In the genomic region with DNA sequence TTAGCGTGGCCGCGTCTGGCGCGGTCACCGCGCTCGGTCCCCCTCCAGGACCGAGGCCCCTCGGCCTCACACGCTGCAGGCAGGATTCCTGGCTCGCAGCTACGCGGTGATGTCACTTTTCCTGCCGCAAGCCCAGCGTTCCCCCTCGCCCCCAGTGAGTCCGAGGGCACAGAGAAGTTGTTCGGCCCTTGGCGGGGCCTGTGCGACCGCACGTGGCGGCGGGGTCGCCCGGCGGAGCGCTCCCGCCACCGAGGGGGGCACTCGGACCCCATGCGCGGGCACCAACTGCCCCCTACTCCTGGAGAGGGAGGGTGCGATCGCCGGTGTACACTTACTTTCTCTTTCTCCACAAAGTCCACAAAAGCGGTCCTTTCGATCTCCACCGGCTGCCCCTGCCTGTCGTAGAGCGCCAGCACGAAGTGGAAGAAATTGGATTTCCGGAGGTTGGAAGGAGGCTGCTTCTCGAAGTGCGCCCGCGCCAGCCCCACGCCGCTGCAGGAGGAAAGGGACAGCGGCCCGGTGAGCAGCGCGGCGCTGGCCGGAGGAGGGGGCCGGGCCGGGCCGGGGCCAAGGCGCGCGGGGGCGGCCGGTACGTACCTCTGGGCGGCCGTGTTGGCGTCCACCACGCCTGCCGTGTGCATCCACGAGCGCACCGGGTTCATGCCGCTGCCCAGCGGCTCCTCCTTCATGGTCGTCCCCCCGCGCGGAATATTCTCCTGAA, we compare ENCODE assay signal across 8 mouse cellular contexts. TPM values are rescaled to one million over a fixed set of nuclear protein-coding genes. Genes with fewer than 3 reads are reported as not detected.
DNase-seq lines count a peak whose midpoint lies in the region; ATAC-seq lines count a peak whose summit lies in the region.

No protein-coding gene starts in this region.

- H3K4me3 ChIP-seq in lung, embryonic 15.5 days: peak overlapping the region; percentile 56
- peak overlapping the region; percentile 78 for H3K4me3 ChIP-seq in heart, embryonic 16.5 days (ENCODE audit: low read length)
- H3K4me3 ChIP-seq in liver, embryonic 13.5 days (replicated peaks): peak overlapping the region; percentile 54
- peak overlapping the region; percentile 61 for H3K4me3 ChIP-seq in stomach, embryonic 16.5 days (replicated peaks; ENCODE audit: low read length)

- peaks cover 40% of the 10 kb centered on the region for H3K4me1 ChIP-seq in lung, embryonic 15.5 days
- H3K4me1 ChIP-seq in heart, embryonic 16.5 days (ENCODE audit: control insufficient read depth, insufficient read depth, low read length): peaks cover 27% of the 10 kb centered on the region
- H3K4me1 ChIP-seq in liver, embryonic 13.5 days (replicated peaks): peaks cover 13% of the 10 kb centered on the region
- H3K4me1 ChIP-seq in stomach, embryonic 16.5 days (ENCODE audit: control insufficient read depth, insufficient read depth, low read length): peaks cover 27% of the 10 kb centered on the region

- no peak for DNase-seq in lung, postnatal 25 days (ENCODE audit: low spot score)
- DNase-seq in embryo, embryonic 10 days (ENCODE audit: low spot score): peak; percentile 52
- DNase-seq in liver, embryonic 13.5 days: no peak
- no peak for DNase-seq in T-cell, adult 2 months (ENCODE audit: low spot score)

- peak overlapping the region; percentile 98 for H3K4me2 ChIP-seq in lung, embryonic 15.5 days
- H3K4me2 ChIP-seq in heart, embryonic 16.5 days (ENCODE audit: low read depth, low read length): peak overlapping the region; percentile 95
- H3K4me2 ChIP-seq in liver, embryonic 13.5 days: peak overlapping the region; percentile 72
- H3K4me2 ChIP-seq in stomach, embryonic 16.5 days (ENCODE audit: low read depth, low read length): peak overlapping the region; percentile 95

- WGBS in lung, embryonic 15.5 days: under 1% methylated on average over 71 of the region's 79 CpGs
- under 1% methylated on average over 74 of the region's 79 CpGs for WGBS in heart, embryonic 16.5 days
- under 1% methylated on average over 79 of the region's 79 CpGs for WGBS in liver, embryonic 13.5 days (ENCODE audit: insufficient replicate concordance)
- under 1% methylated on average over 66 of the region's 79 CpGs for WGBS in stomach, embryonic 16.5 days

- peaks cover 99% of the 10 kb centered on the region for H3K27me3 ChIP-seq in lung, embryonic 15.5 days
- peaks cover 69% of the 10 kb centered on the region for H3K27me3 ChIP-seq in heart, embryonic 16.5 days (ENCODE audit: control insufficient read depth, insufficient read depth, low read length)
- H3K27me3 ChIP-seq in liver, embryonic 13.5 days: peaks cover 100% of the 10 kb centered on the region
- peaks cover 86% of the 10 kb centered on the region for H3K27me3 ChIP-seq in stomach, embryonic 16.5 days (ENCODE audit: control insufficient read depth, insufficient read depth, low read length)

- ATAC-seq in lung, embryonic 15.5 days (ENCODE audit: borderline replicate concordance, extremely low read depth, low FRiP score, low TSS enrichment): no peak; the same call in 1 of the 2 replicates
- ATAC-seq in heart, embryonic 16.5 days (replicated peaks; ENCODE audit: extremely low read depth, insufficient read depth, low FRiP score): no peak
- no peak for ATAC-seq in liver, embryonic 13.5 days (ENCODE audit: low read depth)
- ATAC-seq in stomach, embryonic 16.5 days (ENCODE audit: insufficient read depth, low FRiP score): no peak
- ATAC-seq in megakaryocyte progenitor cell, adult 5-6 weeks (replicated peaks; ENCODE audit: poor library complexity): no peak

- H3K27ac ChIP-seq in lung, embryonic 15.5 days: no peak overlapping the region
- peak overlapping the region; percentile 59 for H3K27ac ChIP-seq in heart, embryonic 16.5 days (ENCODE audit: low read length)
- H3K27ac ChIP-seq in liver, embryonic 13.5 days: no peak overlapping the region
- H3K27ac ChIP-seq in stomach, embryonic 16.5 days (ENCODE audit: low read length): no peak overlapping the region; the same call in 1 of the 2 replicates

- peak overlapping the region; percentile 37 for H3K9ac ChIP-seq in lung, embryonic 15.5 days
- peak overlapping the region; percentile 77 for H3K9ac ChIP-seq in heart, embryonic 16.5 days (ENCODE audit: low read length)
- no peak overlapping the region; the same call in 1 of the 2 replicates for H3K9ac ChIP-seq in liver, embryonic 13.5 days
- H3K9ac ChIP-seq in stomach, embryonic 16.5 days (ENCODE audit: low read length): peak overlapping the region; percentile 73

- no peaks in the 10 kb centered on the region for H3K36me3 ChIP-seq in lung, embryonic 15.5 days
- H3K36me3 ChIP-seq in heart, embryonic 16.5 days (ENCODE audit: control insufficient read depth, insufficient read depth): no peaks in the 10 kb centered on the region
- H3K36me3 ChIP-seq in liver, embryonic 13.5 days: no peaks in the 10 kb centered on the region
- H3K36me3 ChIP-seq in stomach, embryonic 16.5 days (ENCODE audit: control insufficient read depth, insufficient read depth, low read length): no peaks in the 10 kb centered on the region

- H3K9me3 ChIP-seq in lung, embryonic 15.5 days: no peaks in the 10 kb centered on the region
- H3K9me3 ChIP-seq in heart, embryonic 16.5 days (replicated peaks; ENCODE audit: control insufficient read depth, low read length): no peaks in the 10 kb centered on the region
- H3K9me3 ChIP-seq in liver, embryonic 13.5 days (replicated peaks): no peaks in the 10 kb centered on the region
- H3K9me3 ChIP-seq in stomach, embryonic 16.5 days (replicated peaks; ENCODE audit: control insufficient read depth, low read length): no peaks in the 10 kb centered on the region

RNA-seq across cellular contexts. Expression of a gene that starts 0.9 kb away (rescaled TPM):
- polyA plus RNA-seq in lung, embryonic 15.5 days (2015; fragmentation: Nextera tagmentation; extraction: Ambion mirVana): 0.12 and 0.28 TPM in 2 replicates
- polyA plus RNA-seq in heart, embryonic 16.5 days (2015; fragmentation: Nextera tagmentation; extraction: Ambion mirVana): 0.56 and 1.1 TPM in 2 replicates
- polyA plus RNA-seq in liver, embryonic 13.5 days (2015; fragmentation: Nextera tagmentation; extraction: Ambion mirVana): 0.02 TPM in 2 replicates
- polyA plus RNA-seq in stomach, embryonic 16.5 days (2015; fragmentation: Nextera tagmentation; extraction: Ambion mirVana): 0.79 and 0.84 TPM in 2 replicates
- 0.07 TPM in 1 of 2 replicates, not detected in the other for total RNA-seq in megakaryocyte progenitor cell, adult 5-6 weeks (2015)
- 0.12 TPM in 1 of 2 replicates, not detected in the other for total RNA-seq in megakaryocyte progenitor cell, adult 5-6 weeks (2017)
